Comparison of ENCODE assay signal across 6 mouse cellular contexts in genomic region chr12:18327136-18327535, GRCm38 (mm10).
A peak's percentile ranks its signal among the peaks of the same experiment; 100 is the strongest.
DNase-seq lines count a peak whose midpoint lies in the region; TF ChIP-seq lines count a peak whose summit lies in the region.
"Not testable (repeated sequence)": the region's sequence is repeated elsewhere in the genome, so short reads cannot be mapped to it uniquely, and the experiment has no call there.

No protein-coding gene starts in this region.

- H3K9ac ChIP-seq in ES-E14 (ENCODE audit: insufficient read depth, low read depth, low read length, poor library complexity, severe bottlenecking), result not testable (repeated sequence)

- H3K36me3 ChIP-seq in E14TG2a.4 (ENCODE audit: insufficient read depth, low read length); ES-E14 (ENCODE audit: control insufficient read depth, insufficient read depth, low read length, poor library complexity, severe bottlenecking): not testable (repeated sequence)

- in situ Hi-C loops in ES-E14 (cut with MboI; ENCODE audit: low sequenced_read_pairs in 2 of 2, unreplicated experiment in 2 of 2), result not testable (repeated sequence)

- peak; percentile 16 for TF ChIP-seq CTCF in E14TG2a.4 (conservative IDR thresholded peaks at IDR 0.05; ENCODE audit: low read length)

- H3K27ac ChIP-seq in ES-E14 (ENCODE audit: insufficient read depth, low read depth, low read length, poor library complexity, severe bottlenecking), result not testable (repeated sequence)

- H3K9me3 ChIP-seq in E14TG2a.4 (ENCODE audit: low read length); ES-E14 (ENCODE audit: control insufficient read depth, insufficient read depth, low read depth, low read length): not testable (repeated sequence)

- DNase-seq in 416B (ENCODE audit: low read depth) (peak; percentile 22), ES-CJ7 (ENCODE audit: low read depth, low spot score) (peak; percentile 73), ES-E14 (ENCODE audit: low read depth, low spot score) (peak; percentile 42), R1 (ENCODE audit: low read depth, low spot score) (peak; percentile 72), ZHBTc4 (ENCODE audit: low read depth, low spot score) (peak; percentile 79)

- not testable (repeated sequence) for H3K4me1 ChIP-seq in E14TG2a.4 (replicated peaks; ENCODE audit: low read depth, low read length); ES-E14 (ENCODE audit: control insufficient read depth in 2 of 2, insufficient read depth in 2 of 2, low read length in 2 of 2, poor library complexity in 1 of 2)

- not testable (repeated sequence) for H3K4me3 ChIP-seq in E14TG2a.4 (replicated peaks; ENCODE audit: low read length); ES-E14 (ENCODE audit: insufficient read depth in 1 of 2, low read depth in 1 of 2, low read length in 2 of 2, poor library complexity in 1 of 2, severe bottlenecking in 1 of 2)

- not testable (repeated sequence) for H3K27me3 ChIP-seq in E14TG2a.4 (ENCODE audit: insufficient read depth, low read length)

Comparison
In these comparisons a context has a peak if more than half of its experiments do, and no peak if none do; other contexts are left out.
1. DNase-seq: peak in every context shown above with its lines; median percentile 79 in ZHBTc4; 73 in ES-CJ7; 72 in R1; 42 in ES-E14; 22 in 416B.